Mouse (Mus musculus) heart, embryonic 11.5 days (tissue): ENCODE results near the gene Gm20538. TPM values are rescaled to one million over a fixed set of nuclear protein-coding genes. Genes with fewer than 3 reads are reported as not detected.

Experiments
- ATAC-seq: fragments of 200-750 bp; cut with Nextera tagmentation; replicated peaks from 2 replicates; pipeline ENCODE4 v1.8.0; 2017; ENCODE audit warnings: moderate library complexity; ENCODE audit not compliant: insufficient number of reproducible peaks, low FRiP score, low TSS enrichment
- H3K27ac ChIP-seq: fragments of 300-500 bp; sonication (generic); 2 replicates; pipeline ENCODE4 v1.5.1; 2014; ENCODE audit warnings: mild to moderate bottlenecking, low read depth, low read length
- H3K27me3 ChIP-seq: fragments of 300-500 bp; sonication (generic); 2 replicates; pipeline ENCODE4 v1.6.1; 2014; ENCODE audit warnings: mild to moderate bottlenecking, low read length, mixed read lengths; ENCODE audit not compliant: control insufficient read depth, insufficient read depth
- H3K36me3 ChIP-seq: fragments of 300-500 bp; sonication (generic); 2 replicates; pipeline ENCODE4 v1.6.1; 2014; ENCODE audit warnings: mild to moderate bottlenecking, low read length, moderate library complexity, mixed read lengths; ENCODE audit not compliant: control insufficient read depth, insufficient read depth
- H3K4me1 ChIP-seq: fragments of 300-500 bp; sonication (generic); 2 replicates; pipeline ENCODE4 v1.6.1; 2014; ENCODE audit warnings: low read length; ENCODE audit not compliant: control insufficient read depth, insufficient read depth
- H3K4me2 ChIP-seq: fragments of 300-500 bp; sonication (generic); 2 replicates; pipeline ENCODE4 v1.6.1; 2014; ENCODE audit warnings: mild to moderate bottlenecking, moderate library complexity
- H3K4me3 ChIP-seq: fragments of 300-500 bp; sonication (generic); 2 replicates; pipeline ENCODE4 v1.5.1; 2014; ENCODE audit warnings: low read depth, low read length
- H3K9ac ChIP-seq: fragments of 300-500 bp; sonication (generic); 2 replicates; pipeline ENCODE4 v1.6.1; 2014; ENCODE audit warnings: mild to moderate bottlenecking, low read depth, low read length, moderate library complexity
- H3K9me3 ChIP-seq: fragments of 300-500 bp; sonication (generic); replicated peaks from 2 replicates; pipeline ENCODE4 v1.6.1; 2016; ENCODE audit warnings: low read length; ENCODE audit not compliant: control insufficient read depth
- WGBS: fragments of 180-500 bp; shearing (Covaris S2); extraction: QIAGEN DNeasy Blood & Tissue Kit; methylation state at CpG from one replicate; pipeline ENCODE4 v1.1.7; 2014; ENCODE audit not compliant: insufficient replicate concordance; 5-methylcytosine and 5-hydroxymethylcytosine counted together
- polyA plus RNA-seq: library from polyadenylated mRNA; unstranded; fragments of >200 nt; fragmentation: Nextera tagmentation; extraction: Ambion mirVana; gene quantifications from 2 replicates; pipeline ENCODE4 v1.2.1, GENCODE M21; 2014

Gm20538 gene
- polyA plus RNA-seq, 1 experiment from 2014 or later = not detected

GRCm38 (mm10) chr19:44544775-44545174 is 7.9 kb downstream of the Gm20538 start:
- ATAC-seq = no peak
- Histone ChIP-seq H3K27me3 (0 out of 2 replicates have a peak, but pooled peaks cover 3% of the 10 kb centered on the region), H3K9ac (peak overlapping the region; percentile 64), H3K4me1 (no peaks in the 10 kb centered on the region; the same call in 1 of the 2 replicates), H3K4me2 (peak overlapping the region; percentile 86), H3K4me3 (peak overlapping the region; percentile 67), H3K36me3 (peaks cover 15% of the 10 kb centered on the region), H3K9me3 (peaks cover 5% of the 10 kb centered on the region; the same call in 1 of the 2 replicates), H3K27ac (no peak overlapping the region)
- 3% methylated on average over 13 of the region's 13 CpGs for WGBS

GRCm38 (mm10) chr19:44544372-44544771 is 8.3 kb downstream of the Gm20538 start:
- ATAC-seq = no peak
- Histone ChIP-seq H3K4me3 (no peak overlapping the region), H3K27ac (no peak overlapping the region), H3K36me3 (peaks cover 11% of the 10 kb centered on the region), H3K27me3 (0 out of 2 replicates have a peak, but pooled peaks cover 3% of the 10 kb centered on the region), H3K9me3 (peaks cover 5% of the 10 kb centered on the region; the same call in 1 of the 2 replicates), H3K9ac (no peak overlapping the region), H3K4me2 (peak overlapping the region; percentile 86), H3K4me1 (no peaks in the 10 kb centered on the region; the same call in 1 of the 2 replicates)
- 55% methylated on average over 10 of the region's 10 CpGs for WGBS

GRCm38 (mm10) chr19:44542694-44543178 is 9.9 kb downstream of the Gm20538 start:
- H3K4me3 ChIP-seq = no peak overlapping the region
- WGBS = 78% methylated on average over 8 of the region's 8 CpGs

GRCm38 (mm10) chr19:44537416-44537815 is 15.2 kb downstream of the Gm20538 start:
- Histone ChIP-seq H3K27ac (no peak overlapping the region), H3K4me3 (no peak overlapping the region), H3K9me3 (peaks cover 5% of the 10 kb centered on the region; the same call in 1 of the 2 replicates), H3K4me1 (no peaks in the 10 kb centered on the region), H3K9ac (no peak overlapping the region), H3K27me3 (no peaks in the 10 kb centered on the region), H3K4me2 (no peak overlapping the region), H3K36me3 (no peaks in the 10 kb centered on the region)
- 77% methylated on average over 8 of the region's 8 CpGs for WGBS
- no peak for ATAC-seq

More at GRCm38 (mm10) chr19:44542694-44543178, 9.9 kb downstream of the Gm20538 start:
- H3K4me1 ChIP-seq = no peaks in the 10 kb centered on the region; the same call in 1 of the 2 replicates
- 0 out of 2 replicates have a peak, but pooled peaks cover 3% of the 10 kb centered on the region for H3K27me3 ChIP-seq
- no peak for ATAC-seq
- no peaks in the 10 kb centered on the region for H3K36me3 ChIP-seq
- no peak overlapping the region for H3K27ac ChIP-seq
- no peak overlapping the region for H3K9ac ChIP-seq
- no peak overlapping the region for H3K4me2 ChIP-seq
- H3K9me3 ChIP-seq = peaks cover 5% of the 10 kb centered on the region; the same call in 1 of the 2 replicates

- H3K4me1 ChIP-seq = no peaks in the 10 kb centered on the region
- no peak overlapping the region for H3K4me3 ChIP-seq
- H3K4me2 ChIP-seq = no peak overlapping the region
- no peaks in the 10 kb centered on the region for H3K36me3 ChIP-seq
- H3K27ac ChIP-seq = no peak overlapping the region
- H3K27me3 ChIP-seq = peaks cover 9% of the 10 kb centered on the region
- H3K9ac ChIP-seq = no peak overlapping the region
- WGBS = 34% methylated on average over 3 of the region's 3 CpGs
- ATAC-seq = no peak
- H3K9me3 ChIP-seq = no peaks in the 10 kb centered on the region
Observed at GRCm38 (mm10) chr19:44535376-44535775, 17.3 kb downstream of the Gm20538 start.

GRCm38 (mm10) chr19:44530018-44530417 is 22.6 kb downstream of the Gm20538 start:
- Histone ChIP-seq H3K4me1 (no peaks in the 10 kb centered on the region), H3K36me3 (no peaks in the 10 kb centered on the region), H3K27me3 (peaks cover 9% of the 10 kb centered on the region), H3K9me3 (no peaks in the 10 kb centered on the region), H3K4me2 (no peak overlapping the region), H3K9ac (no peak overlapping the region), H3K4me3 (no peak overlapping the region), H3K27ac (no peak overlapping the region)
- ATAC-seq = no peak
- WGBS = 74% methylated on average over 6 of the region's 6 CpGs

- Histone ChIP-seq H3K27me3 (no peaks in the 10 kb centered on the region; the same call in 1 of the 2 replicates), H3K9me3 (no peaks in the 10 kb centered on the region), H3K27ac (no peak overlapping the region), H3K36me3 (no peaks in the 10 kb centered on the region), H3K9ac (no peak overlapping the region), H3K4me3 (no peak overlapping the region), H3K4me2 (no peak overlapping the region), H3K4me1 (no peaks in the 10 kb centered on the region)
- 75% methylated on average over 9 of the region's 9 CpGs for WGBS
- ATAC-seq = no peak
Observed at GRCm38 (mm10) chr19:44525551-44526205, 27.0 kb downstream of the Gm20538 start.

GRCm38 (mm10) chr19:44519152-44519551 is 33.5 kb downstream of the Gm20538 start:
- Histone ChIP-seq H3K36me3 (no peaks in the 10 kb centered on the region), H3K27me3 (peaks cover 33% of the 10 kb centered on the region), H3K4me3 (no peak overlapping the region), H3K9ac (no peak overlapping the region), H3K27ac (no peak overlapping the region), H3K4me1 (no peaks in the 10 kb centered on the region), H3K4me2 (no peak overlapping the region), H3K9me3 (no peaks in the 10 kb centered on the region)
- 21% methylated on average over 7 of the region's 7 CpGs for WGBS
- no peak for ATAC-seq
